Mouse (Mus musculus): ENCODE results near the gene Camta1.
"Not testable (repeated sequence)": the region's sequence is repeated elsewhere in the genome, so short reads cannot be mapped to it uniquely, and the experiment has no call there.

Camta1 gene

DNA sequence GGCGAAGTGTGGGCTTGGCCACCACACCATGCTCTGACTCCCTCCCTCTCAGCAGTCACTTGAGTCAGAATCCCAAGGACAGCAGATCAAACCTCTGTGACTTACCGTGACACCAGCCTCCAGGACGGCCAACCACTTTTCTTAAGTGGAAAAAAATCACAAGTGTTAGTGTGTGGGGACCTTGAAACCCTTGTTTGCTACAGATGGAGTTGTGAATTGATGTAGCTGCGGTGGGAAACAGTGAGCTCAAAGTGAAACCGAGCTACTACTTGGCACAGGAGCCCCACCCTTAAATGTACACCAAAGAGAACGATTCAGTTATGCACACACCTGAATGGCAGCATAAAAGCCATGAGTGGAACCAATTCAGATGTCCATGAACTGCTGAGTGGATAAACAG is 936.7 kb downstream of the Camta1 start:
- no peak for DNase-seq (ENCODE audit: low spot score)

DNA sequence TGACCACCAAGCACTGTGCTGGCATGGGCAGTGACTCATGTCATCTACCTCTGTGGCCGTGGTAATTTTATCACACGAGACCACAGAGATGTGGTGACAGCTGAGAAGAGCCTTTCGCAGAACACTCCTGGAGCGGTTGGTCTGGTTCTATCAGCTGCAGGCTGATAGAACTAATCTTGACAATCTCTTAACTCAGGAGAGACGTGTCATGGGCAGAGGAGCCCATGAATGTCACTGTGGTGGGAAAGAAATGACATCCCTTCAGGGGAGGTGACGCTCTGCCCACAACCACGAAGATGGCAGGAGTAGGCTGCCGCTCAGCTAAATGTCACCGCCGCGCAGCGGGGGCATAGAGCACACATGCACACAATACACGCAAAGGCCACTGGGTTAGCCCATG is 937.4 kb downstream of the Camta1 start:
- DNase-seq (ENCODE audit: low spot score), result no peak

DNA sequence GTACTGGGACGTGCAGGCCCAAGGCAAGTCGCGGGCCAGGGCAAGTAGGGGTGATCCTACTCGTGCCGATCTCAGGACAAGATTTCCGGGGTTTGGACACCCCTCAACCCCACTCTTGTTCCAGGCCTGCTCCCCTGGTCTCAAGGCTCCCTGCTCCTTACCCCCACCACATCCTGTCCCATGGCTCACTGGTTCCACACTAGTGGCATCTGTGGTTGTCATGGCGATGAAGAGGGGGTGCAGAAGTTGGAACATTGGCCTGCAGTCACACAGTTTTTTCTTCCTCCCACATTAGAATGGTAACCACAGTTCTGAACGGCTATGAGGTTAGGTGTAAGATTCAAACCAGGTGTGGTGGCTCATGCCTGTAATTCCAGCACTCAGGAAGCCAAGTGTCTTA is 940.5 kb downstream of the Camta1 start:
- no peak for DNase-seq (ENCODE audit: low spot score)

DNA sequence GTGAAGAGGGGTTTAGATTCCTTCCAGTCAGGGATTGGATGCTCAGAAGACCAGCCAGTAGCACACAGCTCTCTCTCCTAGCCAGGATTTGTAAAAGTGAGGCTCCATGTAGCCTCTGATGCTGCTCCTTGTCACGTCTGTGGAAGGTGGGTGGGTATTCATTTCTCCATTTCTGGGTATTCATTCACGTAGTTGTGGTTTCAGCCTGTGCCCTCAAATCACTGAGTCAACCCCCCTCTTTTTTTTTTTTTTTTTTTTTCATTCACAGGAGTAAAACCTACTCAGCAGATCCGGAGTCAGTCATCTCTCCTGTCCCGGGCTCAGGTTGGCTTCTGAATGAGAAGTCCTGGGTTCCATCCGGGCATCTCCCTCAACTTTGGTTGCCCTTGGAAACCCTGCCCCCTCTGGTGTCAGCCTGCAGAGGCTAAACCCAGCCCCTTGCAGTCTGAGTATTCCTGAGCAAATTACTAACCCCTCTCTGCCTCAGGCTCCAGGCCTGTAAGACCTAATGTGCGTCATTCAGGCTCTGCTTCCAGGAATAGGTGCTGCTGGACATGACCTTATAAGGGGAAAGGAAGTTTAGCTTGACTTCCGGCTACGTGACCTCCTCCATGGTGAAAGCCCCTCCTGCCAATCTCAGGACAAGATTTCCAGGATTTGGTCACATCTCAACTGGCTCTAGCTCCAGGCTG is 944.2 kb downstream of the Camta1 start:
- no peak for DNase-seq (ENCODE audit: low spot score)

DNA sequence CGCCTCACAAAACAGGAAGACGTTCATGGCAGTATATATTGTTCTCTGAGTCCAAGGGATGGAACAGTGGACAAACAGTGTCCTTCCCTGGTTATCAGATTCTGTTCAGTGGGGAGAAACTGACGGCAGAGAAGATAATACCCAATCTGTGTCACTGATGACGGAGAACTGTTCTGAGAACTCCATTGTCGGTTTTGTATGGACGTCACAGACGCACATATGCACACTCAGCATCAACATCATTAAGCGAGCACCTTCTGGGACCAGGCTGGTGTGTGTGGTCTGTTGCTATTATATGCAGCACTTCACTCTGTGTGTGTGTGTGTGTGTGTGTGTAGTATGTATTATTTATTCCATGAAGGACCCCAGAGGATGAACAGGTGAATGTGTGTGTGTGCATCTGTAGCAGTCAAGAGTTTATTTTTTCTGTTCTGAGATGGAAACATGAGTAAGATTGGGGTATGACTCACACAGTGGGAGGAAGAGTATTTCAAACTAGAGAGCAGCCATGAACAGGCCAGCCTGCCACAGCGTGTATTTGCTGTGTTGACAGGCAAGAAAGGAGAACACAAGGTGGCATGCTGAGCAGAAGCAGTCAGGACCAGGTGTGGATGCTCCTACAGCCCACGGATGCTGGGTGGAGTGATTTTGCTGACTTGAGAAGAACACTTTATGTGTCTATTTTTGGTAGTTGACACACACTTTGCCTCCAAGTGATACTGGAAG is 946.3 kb downstream of the Camta1 start:
- DNase-seq (ENCODE audit: low spot score), result no peak

DNA sequence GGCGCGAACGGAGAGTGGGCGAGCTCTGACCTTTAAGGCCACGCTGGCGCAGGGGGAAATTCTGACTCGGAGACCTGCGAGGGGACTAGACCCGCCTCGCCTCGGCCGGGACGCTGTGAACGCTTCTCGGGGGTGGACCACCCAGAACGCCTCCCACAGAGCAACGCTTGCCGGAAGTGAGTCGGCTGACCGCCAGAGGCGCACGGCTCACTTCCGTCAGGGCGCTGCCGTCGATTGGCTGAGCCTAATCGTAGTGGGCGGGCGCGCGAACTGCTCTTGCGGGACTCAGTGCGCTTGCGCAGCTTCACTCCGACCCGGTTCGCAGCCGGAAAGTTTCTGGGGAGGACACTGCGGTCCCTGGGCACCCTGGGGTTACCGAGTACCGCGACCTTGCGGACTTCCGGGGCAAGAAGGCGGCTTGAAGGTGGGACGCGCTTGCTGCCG is 947.4 kb downstream of the Camta1 start, which contains the start of the genes Park7 and Tnfrsf9:
TSS of gene Park7 (minus strand) at position 148 of the 444 bp plus-strand sequence.
TSS of gene Tnfrsf9 (plus strand) at position 273 of the 444 bp plus-strand sequence.
- DNase-seq (ENCODE audit: low spot score), result peak; percentile 97

DNA sequence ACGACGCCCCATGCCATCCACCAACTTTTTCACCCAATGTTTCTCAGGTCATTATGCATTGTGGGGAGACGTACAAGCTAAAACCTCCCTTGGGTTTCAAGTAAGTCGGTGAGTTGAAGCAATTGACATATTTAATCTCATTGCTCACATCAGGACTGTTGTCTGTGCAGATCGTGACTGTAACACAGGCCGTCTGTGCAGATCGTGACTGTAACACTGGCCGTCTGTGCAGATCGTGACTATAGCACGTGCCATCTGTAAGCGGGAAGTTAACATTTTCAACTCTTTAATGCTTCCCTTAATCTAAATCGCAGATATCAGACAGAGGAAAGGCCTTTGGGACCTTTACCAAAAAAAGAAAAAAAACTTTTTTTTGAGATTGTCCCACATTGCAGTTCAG is 947.9 kb downstream of the Camta1 start:
- no peak for DNase-seq (ENCODE audit: low spot score)

DNA sequence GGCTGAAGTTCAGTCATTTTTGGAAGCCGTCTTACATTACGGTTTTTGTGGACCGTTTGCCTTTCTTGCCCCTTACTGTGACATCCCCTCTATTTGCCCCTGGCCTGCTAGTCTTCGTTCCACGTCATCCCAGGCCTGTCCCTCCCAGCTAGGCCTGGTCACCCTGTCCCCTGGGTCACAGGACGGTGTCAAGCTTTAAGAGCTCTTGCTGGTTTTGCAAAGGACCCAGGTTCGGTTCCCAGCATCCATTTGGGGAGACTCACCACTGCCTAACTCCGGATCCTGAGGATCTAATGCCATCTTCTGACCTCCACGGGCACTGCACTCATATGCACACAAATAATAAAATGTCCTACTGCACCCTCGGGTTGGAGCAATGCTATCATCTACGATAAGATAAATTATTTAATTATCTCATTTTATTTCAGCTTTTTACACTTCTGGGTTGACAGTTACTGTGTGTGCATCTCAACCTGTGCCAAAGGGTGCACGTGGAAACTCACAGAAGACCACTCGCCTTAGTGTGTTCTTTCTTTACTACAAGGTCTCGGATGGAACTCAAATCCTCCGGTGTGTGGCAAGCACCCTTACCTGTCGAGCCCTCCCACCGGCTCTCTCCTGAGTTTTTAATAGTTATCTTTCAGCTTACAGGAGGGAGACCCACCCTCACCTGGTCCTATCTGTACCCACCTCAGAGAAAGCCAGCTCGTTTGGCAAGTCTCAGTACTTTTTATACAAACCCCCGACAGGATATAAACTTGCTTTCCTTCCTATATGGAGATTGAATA is 951.3 kb downstream of the Camta1 start:
- DNase-seq (ENCODE audit: low spot score), result no peak

DNA sequence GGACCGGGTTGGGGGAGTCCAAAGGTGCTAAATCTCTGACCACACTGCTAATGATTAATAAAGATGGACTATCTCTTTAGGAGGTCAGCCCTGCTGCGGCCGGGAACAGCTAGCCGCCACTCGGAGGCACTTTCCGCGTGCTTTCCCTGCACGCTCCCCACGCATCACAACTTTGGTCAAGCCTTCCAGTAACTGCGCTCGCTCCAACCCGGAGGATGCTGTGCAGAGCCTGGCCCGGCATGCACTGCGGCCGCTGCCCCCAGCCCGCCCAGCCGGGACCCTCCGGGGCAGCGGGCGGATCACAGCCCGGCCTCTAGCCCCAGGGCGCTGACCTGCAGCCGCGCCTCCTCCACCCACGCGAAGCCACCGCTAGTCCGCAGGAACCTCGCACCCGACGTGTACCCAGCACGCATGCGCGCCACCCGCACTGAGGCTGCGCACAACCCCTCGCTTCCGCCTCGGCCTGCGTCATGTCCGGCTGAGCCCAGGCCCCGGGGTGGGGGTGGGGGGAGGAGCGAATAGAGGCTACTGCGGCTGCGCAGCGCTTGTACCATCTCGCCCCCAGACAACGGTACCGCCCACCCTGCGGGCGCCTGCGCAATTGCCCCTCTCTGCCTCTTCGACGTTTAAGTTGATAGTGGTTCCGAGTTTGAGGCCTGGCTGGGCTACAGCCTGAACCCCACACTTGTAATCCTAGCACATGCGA is 952.1 kb downstream of the Camta1 start:
- peak; percentile 97 for DNase-seq (ENCODE audit: low spot score)

DNA sequence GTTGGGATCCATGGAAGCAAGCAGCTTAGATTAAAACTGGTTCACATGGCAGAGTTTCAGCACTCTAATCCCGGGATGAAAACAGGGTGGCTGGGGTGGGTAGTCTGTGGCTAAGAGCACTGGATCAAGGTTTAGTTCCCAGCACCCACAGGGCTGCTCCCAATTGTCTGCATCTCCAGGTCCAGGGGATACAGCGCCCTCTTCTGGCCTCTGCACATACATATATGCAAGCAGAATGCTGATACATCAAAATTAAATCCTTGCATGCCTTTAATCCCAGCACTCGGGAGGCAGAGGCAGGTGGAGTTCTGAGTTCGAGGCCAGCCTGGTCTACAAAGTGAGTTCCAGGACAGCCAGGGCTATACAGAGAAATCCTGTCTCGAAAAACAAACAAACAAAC is 953.2 kb downstream of the Camta1 start:
- DNase-seq (ENCODE audit: low spot score), result not testable (repeated sequence)

DNA sequence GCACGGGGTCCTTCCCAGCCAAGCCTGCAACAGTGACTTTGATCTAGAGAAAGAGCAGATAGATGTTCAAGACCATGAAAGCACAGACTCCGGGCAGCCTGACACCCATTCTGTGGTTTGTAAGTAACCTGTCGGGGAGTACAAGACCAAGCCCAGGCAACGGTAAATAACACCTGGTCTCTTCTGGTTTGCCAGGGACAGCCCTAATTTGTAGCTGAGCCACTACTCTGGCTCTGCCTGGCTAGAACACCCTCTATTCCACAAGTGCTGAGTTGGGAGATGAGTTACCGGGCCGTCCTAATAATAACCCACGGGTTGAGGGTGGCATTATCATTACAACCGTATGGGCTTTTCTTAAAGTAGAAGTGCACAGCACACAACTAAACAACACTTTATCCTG is 954.6 kb downstream of the Camta1 start:
- DNase-seq (ENCODE audit: low spot score), result no peak

DNA sequence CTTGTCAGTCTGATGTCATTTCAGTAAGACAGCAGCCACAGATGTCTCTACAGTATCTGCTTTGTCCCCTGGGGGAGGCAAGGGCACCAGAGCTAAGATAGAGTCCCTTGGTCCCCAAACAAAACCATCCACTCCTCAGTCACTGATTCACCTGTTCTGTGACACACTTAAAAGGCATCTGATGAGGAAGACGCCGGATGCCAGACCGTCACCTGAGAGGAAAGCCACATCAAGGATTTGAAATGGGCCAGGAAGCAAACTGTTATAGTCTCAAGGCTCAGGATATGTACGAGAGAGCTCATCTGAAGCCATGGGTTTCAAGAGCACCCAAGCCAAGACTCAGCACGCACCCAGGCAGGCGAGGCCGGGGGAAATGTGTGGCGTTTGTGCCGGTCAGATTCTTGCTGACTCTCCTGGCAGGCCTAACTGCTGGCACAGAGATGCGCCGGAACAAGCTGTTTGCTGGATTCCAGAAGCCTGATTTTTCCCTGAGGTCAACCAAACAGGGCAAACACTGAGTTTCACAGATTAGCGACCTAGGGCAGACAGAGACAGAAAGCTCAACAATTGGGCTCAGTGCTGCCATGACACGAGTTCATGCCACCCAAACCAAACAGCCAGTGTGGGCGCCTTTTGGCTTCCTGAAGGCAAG is 958.5 kb downstream of the Camta1 start:
- no peak for DNase-seq (ENCODE audit: low spot score)

DNA sequence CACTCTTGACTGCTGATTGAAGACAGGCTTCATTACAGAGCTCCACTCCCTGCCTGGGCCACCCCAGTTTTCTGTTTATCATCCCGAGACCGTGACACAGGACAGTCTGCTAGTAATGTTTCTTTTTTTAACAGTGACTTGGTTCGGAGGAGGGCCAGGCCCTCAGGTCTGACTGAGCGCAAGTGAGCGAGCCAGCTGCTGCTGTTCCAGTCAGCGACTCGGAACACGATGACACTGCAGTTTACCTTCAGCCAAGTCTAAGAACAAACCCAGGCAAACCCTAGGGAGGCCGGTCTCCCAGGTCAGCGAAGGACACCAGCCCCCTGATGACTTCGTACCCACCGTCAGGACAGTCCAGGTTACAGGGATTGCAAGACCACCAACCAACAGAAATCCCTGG is 959.6 kb downstream of the Camta1 start:
- DNase-seq (ENCODE audit: low spot score), result no peak

DNA sequence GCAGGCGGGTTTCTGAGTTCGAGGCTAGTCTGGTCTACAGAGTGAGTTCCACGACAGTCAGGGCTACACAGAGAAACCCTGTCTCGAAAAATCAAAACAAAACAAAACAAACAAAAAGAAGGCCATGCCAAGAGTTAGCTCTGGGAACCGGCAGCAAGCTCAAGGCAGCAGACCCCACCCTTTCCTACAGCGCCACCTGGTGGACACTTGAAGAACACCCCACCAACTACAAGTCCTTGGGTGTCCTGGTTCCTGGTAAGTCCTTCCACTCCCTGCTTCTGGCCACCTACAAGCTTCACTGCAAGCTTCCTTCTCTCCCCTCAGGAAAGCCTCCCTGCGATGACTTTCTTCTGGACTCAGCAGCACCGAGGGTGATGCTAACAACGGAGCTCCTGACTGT is 960.0 kb downstream of the Camta1 start:
- peak; percentile 80 for DNase-seq (ENCODE audit: low spot score)

DNA sequence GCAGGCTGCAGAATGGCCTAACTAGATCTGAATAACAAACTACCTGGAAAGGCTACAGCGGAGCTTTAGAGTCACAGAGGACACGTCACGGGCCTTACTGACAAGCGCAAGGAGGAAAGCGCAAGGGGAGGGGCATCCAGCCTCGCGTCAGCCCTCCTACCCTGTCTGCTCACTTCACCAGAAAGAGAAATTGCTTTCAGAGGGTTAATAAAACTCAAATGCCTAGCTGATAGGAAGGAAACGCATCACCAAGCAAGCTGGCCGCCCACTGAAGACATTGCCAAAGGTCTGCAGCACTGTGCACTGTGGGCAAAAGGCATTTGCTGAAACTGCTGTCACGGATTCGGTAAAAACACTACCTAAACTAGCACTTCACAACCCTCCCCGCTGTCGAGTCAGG is 961.2 kb downstream of the Camta1 start:
- DNase-seq (ENCODE audit: low spot score), result no peak

DNA sequence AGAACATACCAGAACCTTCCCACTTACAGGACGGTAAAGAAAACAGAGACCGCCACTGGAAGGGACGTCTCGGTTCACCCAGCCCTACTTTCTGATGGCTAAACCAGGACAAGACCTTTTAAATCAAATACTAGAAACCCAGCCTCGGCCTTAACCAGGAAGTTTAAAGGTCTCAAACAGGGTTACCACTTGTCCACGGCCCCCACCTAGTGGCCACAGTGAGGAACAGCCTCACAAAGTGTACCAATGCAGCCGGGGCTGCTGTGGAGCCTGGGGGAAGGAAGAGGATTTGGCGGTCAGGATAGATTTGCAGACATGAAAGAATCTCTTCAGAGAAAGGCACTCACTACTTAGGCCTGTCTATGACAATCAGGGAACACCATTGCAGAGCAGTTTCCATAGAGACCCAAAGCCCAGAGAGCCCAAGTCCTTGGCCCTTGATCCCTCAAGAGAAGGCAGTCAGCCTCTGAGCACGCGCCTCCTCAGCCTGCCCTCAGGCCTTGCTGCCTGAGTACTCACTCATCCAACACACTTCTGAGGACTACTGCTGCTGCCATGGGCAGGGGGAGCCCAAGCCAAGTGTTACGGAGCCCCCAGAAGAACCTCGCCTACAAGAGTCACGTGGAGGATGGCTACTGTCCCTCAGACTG is 962.8 kb downstream of the Camta1 start:
- DNase-seq (ENCODE audit: low spot score), result peak; percentile 81

DNA sequence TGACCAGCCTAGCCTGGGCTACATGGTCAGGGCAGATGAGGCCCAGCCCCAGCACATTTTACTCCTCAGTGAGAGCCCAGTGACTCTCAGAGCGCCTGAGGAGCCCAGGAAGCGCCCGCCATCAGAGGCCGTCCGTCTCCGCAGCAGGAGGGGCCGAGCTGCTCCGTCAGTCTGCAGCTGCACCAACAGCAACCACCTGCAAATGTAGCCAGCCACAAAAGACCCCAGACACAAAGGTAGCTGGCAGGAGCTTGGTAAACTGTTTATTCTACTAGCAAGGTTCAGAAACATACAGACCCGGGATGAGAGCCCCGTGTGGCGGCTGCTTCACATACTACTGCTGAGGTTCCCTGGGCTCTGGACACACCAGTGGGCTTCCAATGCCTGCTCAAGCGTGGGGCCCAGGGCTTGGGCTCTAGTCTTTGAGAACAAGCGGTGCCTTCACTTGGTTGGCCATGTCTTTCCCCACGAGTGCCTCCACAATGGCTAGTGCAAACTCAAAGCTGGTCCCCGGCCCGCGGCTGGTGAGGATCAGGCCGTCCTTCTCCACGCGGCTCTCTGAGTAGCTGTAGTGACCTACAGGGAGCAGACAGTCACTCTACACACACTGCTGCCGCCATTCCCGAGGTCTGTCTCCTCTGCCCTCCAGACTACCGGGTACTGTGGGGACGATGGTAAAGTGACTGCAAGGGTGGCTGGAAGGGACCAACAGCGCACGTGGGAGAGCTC is 964.6 kb downstream of the Camta1 start:
- DNase-seq (ENCODE audit: low spot score), result no peak

DNA sequence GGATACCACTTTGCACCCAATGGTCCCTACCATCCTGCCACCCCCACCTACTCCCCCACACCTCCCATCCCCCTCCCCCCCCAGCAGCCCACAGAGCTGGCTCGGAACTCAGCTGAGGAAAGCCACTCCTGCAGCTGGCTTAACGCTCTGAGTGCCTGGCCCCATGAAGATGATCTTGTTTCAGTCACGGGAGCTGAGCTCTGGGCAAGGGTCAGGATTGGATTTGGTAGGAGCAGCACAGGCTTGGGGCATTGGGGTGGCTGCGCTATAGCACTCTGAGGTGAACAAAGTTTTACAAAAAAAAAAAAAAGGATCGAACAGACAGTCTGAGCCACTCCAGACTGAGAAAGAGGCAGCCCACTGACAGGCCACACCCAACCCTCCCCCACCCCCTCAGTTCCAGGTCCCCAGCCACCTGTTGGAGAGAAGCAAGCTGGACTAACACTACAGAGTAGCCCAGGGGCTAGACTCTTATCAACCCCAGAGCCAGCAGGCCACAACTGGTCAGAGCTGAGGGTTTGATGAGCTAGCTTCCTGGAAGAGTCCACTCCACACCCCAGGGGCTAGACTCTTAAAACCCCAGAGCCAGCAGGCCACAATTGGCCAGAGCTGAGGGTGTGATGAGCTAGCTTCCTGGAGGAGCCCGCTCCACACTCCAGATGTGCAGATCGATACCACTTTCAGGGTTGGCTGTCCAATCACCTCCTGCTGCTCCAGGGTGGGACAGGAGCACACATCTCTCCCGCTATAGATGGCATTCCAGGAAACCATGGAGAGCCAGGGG is 966.8 kb downstream of the Camta1 start:
- DNase-seq (ENCODE audit: low spot score), result no peak

DNA sequence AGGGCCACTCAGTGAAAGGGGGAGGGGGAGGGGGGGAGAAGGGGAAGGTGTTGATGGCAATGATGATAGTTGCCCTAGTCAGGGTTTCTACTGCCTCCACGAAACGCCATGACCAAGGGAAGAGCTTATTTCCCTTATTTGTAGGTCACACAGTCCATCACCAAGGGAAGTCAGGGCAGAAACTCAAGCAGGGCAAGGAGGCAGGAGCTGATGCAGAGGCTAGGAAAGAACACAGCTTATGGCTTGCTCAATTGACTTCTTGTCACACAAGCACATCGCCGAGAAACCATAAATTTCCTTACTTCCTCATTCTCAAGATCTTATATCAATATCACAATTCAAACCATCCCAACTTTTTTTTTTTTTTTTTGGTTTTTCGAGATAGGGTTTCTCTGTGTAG is 970.4 kb downstream of the Camta1 start:
- no peak for DNase-seq (ENCODE audit: low spot score)

DNA sequence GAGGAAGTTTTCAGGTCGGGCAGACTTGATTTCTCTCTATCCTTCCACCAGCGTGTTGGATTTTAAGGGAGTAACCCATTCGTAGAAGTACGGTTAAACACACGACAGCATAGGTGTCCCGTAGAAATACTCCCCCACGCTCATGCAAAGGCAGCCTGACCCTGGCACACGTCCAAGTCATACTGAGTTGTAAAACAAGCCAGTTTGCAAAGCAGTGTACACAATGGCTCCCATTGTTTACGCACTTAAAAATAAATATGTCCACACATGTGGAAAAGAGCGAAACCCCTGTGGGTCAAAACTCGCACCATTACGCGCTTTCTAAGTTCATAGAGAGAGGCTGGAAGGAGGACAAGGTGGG is 971.7 kb downstream of the Camta1 start:
- no peak for DNase-seq (ENCODE audit: low spot score)

Data from lung, postnatal 25 days (tissue).